Mouse (Mus musculus) liver, postnatal 0 days (tissue): ENCODE data around the gene Siglec1. TPM values are rescaled to one million over a fixed set of nuclear protein-coding genes. Genes with fewer than 3 reads are reported as not detected.
A peak's percentile ranks its signal among the peaks of the same experiment; 100 is the strongest.

Experiments
- ATAC-seq: fragments of 200-750 bp; cut with Nextera tagmentation; 2 replicates; pipeline ENCODE4 v1.8.0; 2017; ENCODE audit warnings: mild to moderate bottlenecking, moderate library complexity
- DNase-seq: peaks from one replicate; pipeline ENCODE4 v3.0.0-alpha.2; 2016
- H3K27ac ChIP-seq: fragments of 300-500 bp; sonication (generic); 2 replicates; pipeline ENCODE4 v1.5.1; 2014; ENCODE audit warnings: antibody characterized with exemption, moderate library complexity, mild to moderate bottlenecking, low read depth
- H3K27me3 ChIP-seq: fragments of 300-500 bp; sonication (generic); 2 replicates; pipeline ENCODE4 v1.6.1; 2014; ENCODE audit warnings: low read length, control low read depth, mixed read lengths; ENCODE audit not compliant: insufficient read depth
- H3K36me3 ChIP-seq: fragments of 300-500 bp; sonication (generic); replicated peaks from 2 replicates; pipeline ENCODE4 v1.6.1; 2014; ENCODE audit warnings: mild to moderate bottlenecking, control low read depth, low read length, moderate library complexity, mixed read lengths; ENCODE audit not compliant: insufficient read depth
- H3K4me1 ChIP-seq: fragments of 300-500 bp; sonication (generic); 2 replicates; pipeline ENCODE4 v1.6.1; 2014; ENCODE audit warnings: antibody characterized with exemption, mild to moderate bottlenecking, control low read depth; ENCODE audit not compliant: insufficient read depth
- H3K4me2 ChIP-seq: fragments of 300-500 bp; sonication (generic); 2 replicates; pipeline ENCODE4 v1.6.1; 2014; ENCODE audit warnings: low read depth, mild to moderate bottlenecking, low read length, moderate library complexity, mixed read lengths
- H3K4me3 ChIP-seq: fragments of 300-500 bp; sonication (generic); 2 replicates; pipeline ENCODE4 v1.5.1; 2014; ENCODE audit warnings: low read depth, low read length
- H3K9ac ChIP-seq: fragments of 300-500 bp; sonication (generic); replicated peaks from 2 replicates; pipeline ENCODE4 v1.6.1; 2014; ENCODE audit warnings: mild to moderate bottlenecking, moderate library complexity
- H3K9me3 ChIP-seq: fragments of 300-500 bp; sonication (generic); 2 replicates; pipeline ENCODE4 v1.6.1; 2016; ENCODE audit warnings: mild to moderate bottlenecking, control low read depth, low read length, mixed read lengths
- CTCF ChIP-seq: sonication (generic); IDR thresholded peaks from 2 replicates; pipeline ENCODE4 v1.5.1; 2016; ENCODE audit warnings: antibody characterized with exemption, low read depth
- EP300 ChIP-seq: IDR thresholded peaks from 2 replicates; pipeline ENCODE4 v1.6.1; 2016; ENCODE audit warnings: antibody characterized with exemption, low read depth, mild to moderate bottlenecking
- WGBS: fragments of 180-500 bp; shearing (Covaris S2); extraction: QIAGEN DNeasy Blood & Tissue Kit; methylation state at CpG from one replicate; pipeline ENCODE4 v1.1.7; 2014; ENCODE audit not compliant: insufficient replicate concordance; 5-methylcytosine and 5-hydroxymethylcytosine counted together
- polyA plus RNA-seq: library from polyadenylated mRNA; unstranded; fragments of >200 nt; fragmentation: Nextera tagmentation; extraction: Ambion mirVana; gene quantifications from 2 replicates; pipeline ENCODE4 v1.2.1, GENCODE M21; 2015

Gene Siglec1
- 1.9 and 2.0 TPM in 2 replicates for polyA plus RNA-seq

GRCm38 (mm10) chr2:131086667-131087390 is at the start of gene Siglec1:
Siglec1 (minus strand) TSS chr2:131086765.
- peaks cover 17% of the 10 kb centered on the region for H3K4me1 ChIP-seq
- no peaks in the 10 kb centered on the region for H3K9me3 ChIP-seq
- H3K36me3 ChIP-seq = no peaks in the 10 kb centered on the region
- H3K4me2 ChIP-seq = peak within 1 kb of the TSS; percentile 1; the same call in 1 of the 2 replicates
- no peak for TF ChIP-seq EP300
- no peak for TF ChIP-seq CTCF
- 0 out of 2 replicates have a peak within 1 kb of the TSS, but pooled peaks have one; percentile 21 for H3K9ac ChIP-seq
- no peak for DNase-seq
- no peak; the same call in 1 of the 2 replicates for ATAC-seq
- H3K4me3 ChIP-seq = no peak within 1 kb of the TSS
- no peaks in the 10 kb centered on the region for H3K27me3 ChIP-seq
- 56% methylated on average over 11 of the region's 11 CpGs for WGBS
- H3K27ac ChIP-seq = peak within 1 kb of the TSS; percentile 60

GRCm38 (mm10) chr2:131135521-131136139 is 49.1 kb upstream of the Siglec1 start:
- Histone ChIP-seq H3K27me3 (no peaks in the 10 kb centered on the region), H3K9ac (peak overlapping the region; percentile 68), H3K9me3 (no peaks in the 10 kb centered on the region), H3K4me2 (peak overlapping the region; percentile 55), H3K4me3 (no peak overlapping the region), H3K4me1 (peaks cover 31% of the 10 kb centered on the region), H3K36me3 (no peaks in the 10 kb centered on the region), H3K27ac (peak overlapping the region; percentile 95)
- peak; percentile 99 for ATAC-seq
- WGBS = 28% methylated on average over 11 of the region's 11 CpGs
- TF ChIP-seq CTCF (no peak), EP300 (peak; percentile 85)
- DNase-seq = peak; percentile 77

DNA sequence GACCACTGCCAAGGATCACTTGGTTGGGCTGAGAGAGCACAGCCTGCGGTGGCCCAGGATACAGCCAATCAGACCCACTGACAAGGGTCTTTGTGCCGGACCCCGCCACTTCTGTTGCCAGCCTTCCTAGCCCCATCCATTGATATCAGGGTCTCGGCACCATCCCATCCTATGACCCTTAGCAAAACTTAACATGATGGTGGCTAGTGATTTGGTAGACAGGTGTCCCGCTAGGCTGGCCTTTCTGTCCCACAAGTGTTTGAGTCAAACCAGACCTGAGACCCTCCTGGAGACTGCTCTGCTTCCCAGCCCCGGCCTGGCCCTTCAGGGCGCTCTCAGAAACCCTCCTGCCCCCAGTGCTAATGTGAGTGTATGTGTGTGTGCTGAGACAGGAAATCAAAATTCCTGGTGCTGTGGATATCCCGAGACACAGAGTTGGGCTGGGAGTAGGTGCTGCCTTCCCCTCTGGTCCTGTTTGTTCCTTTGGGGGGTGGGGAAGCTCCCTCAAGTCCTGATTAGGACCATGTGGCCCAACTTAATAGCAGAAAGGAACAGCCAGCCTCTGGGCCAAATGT is 48.3 kb upstream of the Siglec1 start:
- H3K4me2 ChIP-seq = peak overlapping the region; percentile 55; the same call in 1 of the 2 replicates

DNA sequence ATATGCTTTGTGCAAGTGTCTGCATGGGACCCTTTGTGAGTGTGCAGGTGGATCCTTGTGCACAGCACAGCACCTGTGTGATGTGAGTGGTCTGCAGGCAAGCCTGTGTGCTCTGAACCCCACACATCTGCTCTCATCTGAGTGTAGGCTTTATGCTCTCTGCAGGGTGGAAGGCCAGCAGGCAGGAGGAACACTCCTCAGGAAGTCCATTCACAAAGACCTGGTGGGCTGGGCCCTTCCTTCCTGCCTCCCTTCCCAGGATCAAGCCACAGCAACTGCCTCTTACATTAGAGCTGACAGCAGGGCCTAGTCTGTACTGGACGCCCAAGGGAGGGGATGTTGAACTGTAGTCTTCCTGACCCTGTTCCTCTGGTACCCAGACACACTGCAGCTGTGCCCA is 47.8 kb upstream of the Siglec1 start:
- Histone ChIP-seq H3K4me3 (no peak overlapping the region), H3K36me3 (no peaks in the 10 kb centered on the region), H3K9me3 (no peaks in the 10 kb centered on the region), H3K27ac (peak overlapping the region; percentile 95; the same call in 1 of the 2 replicates), H3K4me2 (no peak overlapping the region), H3K27me3 (no peaks in the 10 kb centered on the region), H3K4me1 (peaks cover 34% of the 10 kb centered on the region), H3K9ac (peak overlapping the region; percentile 68; the same call in 1 of the 2 replicates)
- 47% methylated on average over 1 of the region's 1 CpGs for WGBS
- ATAC-seq = no peak
- no peak for TF ChIP-seq CTCF
- TF ChIP-seq EP300 = no peak
- DNase-seq = no peak

More for the DNA sequence above, 48.3 kb upstream of the Siglec1 start:
- TF ChIP-seq EP300 (no peak), CTCF (no peak)
- peak overlapping the region; percentile 95 for H3K27ac ChIP-seq
- no peak for ATAC-seq
- H3K36me3 ChIP-seq = no peaks in the 10 kb centered on the region
- 78% methylated on average over 8 of the region's 8 CpGs for WGBS
- H3K4me1 ChIP-seq = peaks cover 32% of the 10 kb centered on the region
- DNase-seq = no peak
- H3K9ac ChIP-seq = peak overlapping the region; percentile 68
- H3K27me3 ChIP-seq = no peaks in the 10 kb centered on the region
- H3K4me3 ChIP-seq = no peak overlapping the region
- no peaks in the 10 kb centered on the region for H3K9me3 ChIP-seq

DNA sequence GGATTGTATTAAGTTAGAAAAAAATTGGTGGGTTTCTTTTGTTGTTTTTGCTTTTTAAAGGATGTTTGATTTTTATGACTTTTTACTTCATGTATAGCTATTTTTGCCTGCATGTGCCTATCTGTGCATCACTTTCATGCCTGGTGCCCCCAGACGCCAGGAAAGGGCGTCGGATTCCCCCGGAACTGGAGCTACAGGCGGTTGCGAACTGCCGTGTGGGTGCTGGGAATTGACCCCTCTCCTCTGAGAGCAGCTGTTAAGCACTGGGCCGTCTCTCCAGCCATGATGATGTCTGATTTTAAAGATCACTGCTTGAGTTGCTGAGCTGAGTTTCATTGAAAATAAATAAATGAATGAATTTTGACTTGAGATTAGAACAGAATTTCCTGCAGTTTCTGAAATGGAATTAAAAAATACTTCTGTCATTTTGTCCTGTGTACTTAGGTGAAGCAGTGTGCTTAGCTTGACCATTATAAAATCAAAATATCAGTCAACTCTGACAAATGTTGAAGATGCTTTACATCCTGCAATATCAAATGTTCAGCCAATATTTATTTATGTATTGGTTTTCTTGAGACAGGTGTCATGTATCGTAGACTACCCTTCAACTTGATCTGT is 46.5 kb upstream of the Siglec1 start, which contains the start of gene Gm11037:
Gene Gm11037, plus strand, starts transcription at position 568 of the 618 bp plus-strand sequence.
- Histone ChIP-seq H3K4me3 (no peak within 1 kb of the TSS), H3K9me3 (no peaks in the 10 kb centered on the region), H3K36me3 (no peaks in the 10 kb centered on the region), H3K27me3 (no peaks in the 10 kb centered on the region), H3K9ac (no peak within 1 kb of the TSS), H3K4me1 (peaks cover 43% of the 10 kb centered on the region), H3K4me2 (no peak within 1 kb of the TSS), H3K27ac (peak within 1 kb of the TSS; percentile 22; the same call in 1 of the 2 replicates)
- 82% methylated on average over 9 of the region's 9 CpGs for WGBS
- no peak for TF ChIP-seq CTCF
- TF ChIP-seq EP300 = no peak
- ATAC-seq = no peak
- no peak for DNase-seq
